Mouse (Mus musculus) Patski (cell line): ENCODE data around the gene Idi1. TPM values are rescaled to one million over a fixed set of nuclear protein-coding genes. Genes with fewer than 3 reads are reported as not detected.
A peak's percentile ranks its signal among the peaks of the same experiment; 100 is the strongest.
"Not testable (repeated sequence)": the region's sequence is repeated elsewhere in the genome, so short reads cannot be mapped to it uniquely, and the experiment has no call there.

Experiments
- ATAC-seq: fragments of 100-300 bp; one replicate; pipeline ENCODE4 v1.8.0; 2021
- CTCF ChIA-PET: fragments of 350-600 bp; sonication (Branson Sonifier 250); formaldehyde crosslinking; loops from one replicate; lab custom pipeline; 2022; ENCODE audit warnings: inconsistent platforms; lab: Charles Lee
- POLR2A ChIA-PET: fragments of 350-600 bp; sonication (Branson Sonifier 250); formaldehyde crosslinking; loops from one replicate; lab custom pipeline; 2022; ENCODE audit warnings: antibody characterized with exemption, inconsistent platforms; lab: Charles Lee
- DNase-seq: peaks from one replicate; pipeline ENCODE4 v3.0.0-alpha.2; 2011; ENCODE audit warnings: low read depth, low spot score
- H3K27me3 ChIP-seq: fragments of 371-371 bp; one replicate; pipeline ENCODE4 v1.5.1; 2021
- CTCF ChIP-seq: fragments of 100-300 bp; IDR thresholded peaks from one replicate; pipeline ENCODE4 v1.5.1; 2021
- in situ Hi-C: fragments of 300-500 bp; cut with MboI; formaldehyde crosslinking; loops from 3 replicates; pipeline ENCODE4 v1.11.1; 2018; ENCODE audit warnings: low pct_unique_long_range_greater_than_20kb, mixed read lengths
- polyA plus RNA-seq: library from polyadenylated mRNA; unstranded; gene quantifications from one replicate; pipeline ENCODE4 v1.2.3, GENCODE M21; 2021

The Idi1 gene
- polyA plus RNA-seq, 1 experiment from 2014 or later: 13.3 TPM

DNA sequence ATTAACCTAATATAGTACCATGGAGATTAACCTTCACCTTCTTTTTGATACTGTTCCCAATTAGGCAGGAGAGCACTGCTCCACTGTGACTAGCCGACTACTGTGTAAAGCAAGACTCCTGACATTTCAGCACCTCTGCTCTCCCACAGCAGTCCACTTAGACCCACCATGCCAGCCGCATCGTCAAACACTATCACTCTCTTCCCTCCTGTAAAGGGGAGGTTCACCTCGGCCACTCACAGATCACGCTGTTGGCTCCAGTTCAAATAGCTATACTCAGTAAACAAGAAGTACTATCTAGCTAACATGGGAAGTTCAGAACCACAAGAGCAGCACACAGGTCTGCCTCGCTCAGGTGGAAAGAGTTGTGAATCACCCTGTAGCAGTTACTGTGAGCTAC lies 26.8 kb upstream of the Idi1 start:
- ChIA-PET CTCF (interaction anchor here (0.8 to 2.3 kb wide), 4 partner anchors 9 to 12 kb away, joined by 3 to 10 read pairs (median 4); no protein-coding TSS in a partner anchor), POLR2A (interaction anchor here (0.7 kb wide), 1 partner anchor 271 kb away, joined by 3 read pairs; no protein-coding TSS in a partner anchor)
- no peak for TF ChIP-seq CTCF
- no peak for ATAC-seq
- in situ Hi-C loops: no loop called here
- no peaks in the 10 kb centered on the region for H3K27me3 ChIP-seq
- no peak for DNase-seq

DNA sequence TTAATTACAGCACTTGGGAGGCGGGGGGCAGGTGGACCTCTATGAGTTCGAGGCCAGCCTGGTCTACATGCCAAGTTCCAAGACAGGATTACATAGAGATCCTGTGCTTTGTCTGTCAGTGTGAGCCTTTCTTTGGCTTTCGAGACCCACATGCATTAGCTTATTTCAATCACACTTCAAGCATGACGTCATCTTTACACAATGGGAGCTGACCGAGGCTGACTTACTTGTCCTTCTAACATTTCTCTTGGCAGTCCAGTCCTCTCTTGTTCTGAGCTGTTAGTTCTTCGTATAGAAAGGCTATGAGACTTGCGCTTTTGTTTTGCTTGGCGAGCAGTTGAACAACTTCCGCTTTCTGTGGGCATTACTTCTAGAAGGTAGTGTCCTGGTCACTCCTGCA lies 24.4 kb upstream of the Idi1 start:
- DNase-seq (no peak), ATAC-seq (no peak)
- in situ Hi-C loops: no loop called here
- TF ChIP-seq CTCF: no peak
- H3K27me3 ChIP-seq: no peaks in the 10 kb centered on the region
- CTCF ChIA-PET: no interaction called here
- POLR2A ChIA-PET: interaction anchor here (0.6 kb wide), 1 partner anchor 9 kb away, joined by 4 read pairs; no protein-coding TSS in a partner anchor

DNA sequence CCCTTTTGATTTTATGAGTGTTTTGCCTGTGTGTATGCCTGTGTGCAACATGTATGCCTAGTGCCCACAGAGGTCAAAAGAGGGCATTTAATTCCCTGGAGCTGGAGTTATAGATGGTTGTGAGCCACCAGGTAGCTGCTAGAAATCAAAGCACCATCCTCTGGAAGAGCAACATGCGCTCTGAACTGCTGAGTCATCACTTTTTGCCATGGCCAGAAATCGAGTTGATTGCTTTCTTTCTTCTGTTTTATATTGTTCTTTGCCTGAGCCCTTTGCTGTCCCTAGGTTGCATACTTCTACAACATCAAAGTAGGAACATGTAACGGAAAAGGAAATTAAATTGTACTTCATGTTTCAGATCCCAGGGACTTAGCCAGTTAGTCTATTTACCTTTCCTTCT lies 20.3 kb upstream of the Idi1 start:
- CTCF ChIA-PET: no interaction called here

DNA sequence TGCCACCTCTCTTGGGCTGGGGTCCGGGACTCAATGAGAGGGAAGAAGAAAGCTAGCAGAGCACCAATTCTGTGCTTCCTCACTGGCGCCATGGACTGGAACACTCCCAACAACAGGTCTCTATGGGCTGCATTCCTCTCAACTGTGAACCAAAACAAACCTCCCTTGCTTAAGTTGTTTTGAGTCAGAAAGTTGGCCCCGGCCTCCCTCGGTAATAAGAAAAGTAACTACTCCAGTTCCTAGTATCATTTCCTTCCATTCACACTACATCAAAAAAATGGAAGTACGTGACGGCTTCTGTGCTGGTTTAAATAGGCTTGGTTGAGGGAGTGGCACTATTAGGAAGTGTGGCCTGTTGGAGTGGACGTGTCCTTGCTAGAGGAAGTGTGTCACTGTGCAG lies 18.7 kb upstream of the Idi1 start:
- H3K27me3 ChIP-seq: no peaks in the 10 kb centered on the region
- no peak for ATAC-seq
- no peak for DNase-seq
- POLR2A ChIA-PET: no interaction called here
- no peak for TF ChIP-seq CTCF
- CTCF ChIA-PET: no interaction called here
- in situ Hi-C loops: no loop called here

More for the DNA sequence above, 20.3 kb upstream of the Idi1 start:
- POLR2A ChIA-PET: no interaction called here
- H3K27me3 ChIP-seq: no peaks in the 10 kb centered on the region
- TF ChIP-seq CTCF: no peak
- DNase-seq (no peak), ATAC-seq (no peak)
- in situ Hi-C loops: no loop called here

DNA sequence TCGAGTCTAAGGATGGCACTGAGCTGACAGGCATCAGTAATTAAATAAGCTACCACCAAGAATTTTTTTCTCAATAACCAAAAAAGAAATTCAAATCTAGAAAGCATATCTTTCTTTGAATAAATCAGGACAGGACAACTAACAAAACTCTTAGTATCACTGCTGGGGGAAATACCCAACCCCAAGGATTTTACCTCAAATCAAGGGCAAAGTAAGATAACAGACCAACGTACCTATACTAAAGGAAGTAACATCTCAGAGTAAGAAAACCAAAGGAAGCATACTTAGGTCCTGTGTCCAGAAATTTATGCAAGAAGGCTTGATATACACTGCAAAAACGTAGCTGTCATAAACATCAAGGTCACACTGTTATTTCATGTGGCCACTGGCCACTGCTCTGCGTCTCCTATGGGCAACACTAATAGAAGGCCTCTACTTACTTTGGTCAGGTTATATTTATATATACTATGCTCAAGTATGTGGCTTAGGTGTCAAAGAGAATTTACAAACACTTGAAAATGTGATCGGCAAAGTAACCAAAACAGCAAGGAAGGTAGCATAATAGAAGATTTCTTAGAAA lies 15.6 kb upstream of the Idi1 start:
- ATAC-seq (no peak), DNase-seq (no peak)
- no peak for TF ChIP-seq CTCF
- in situ Hi-C loops: no loop called here
- ChIA-PET CTCF (interaction anchor here (0.7 to 1.3 kb wide), 2 partner anchors 11 to 109 kb away, joined by 3 read pairs; no protein-coding TSS in a partner anchor), POLR2A (no interaction called here)
- H3K27me3 ChIP-seq: no peaks in the 10 kb centered on the region

GRCm38 (mm10) chr13:8870160-8870509 lies 15.2 kb upstream of the Idi1 start:
- in situ Hi-C loops: no loop called here
- CTCF ChIA-PET: interaction anchor here (1.0 to 2.1 kb wide), 3 partner anchors 11 to 109 kb away, joined by 3 to 7 read pairs (median 4); no protein-coding TSS in a partner anchor
- TF ChIP-seq CTCF: no peak
- POLR2A ChIA-PET: interaction anchor here (1.1 kb wide), 1 partner anchor 41 kb away, joined by 4 read pairs; no protein-coding TSS in a partner anchor
- H3K27me3 ChIP-seq: no peaks in the 10 kb centered on the region
- DNase-seq (no peak), ATAC-seq (no peak)

- ChIA-PET POLR2A (interaction anchor here (0.8 to 1.1 kb wide), 2 partner anchors 14 to 41 kb away, joined by 3 to 4 read pairs; partner anchors contain the start of gene Idi1), CTCF (interaction anchor here (1.0 to 3.0 kb wide), 7 partner anchors 8 to 21 kb away, joined by 3 to 22 read pairs (median 5); partner anchors contain the start of gene Idi1)
- in situ Hi-C loops: no loop called here
- DNase-seq (peak; percentile 58), ATAC-seq (peak; percentile 90)
- H3K27me3 ChIP-seq: no peaks in the 10 kb centered on the region
- TF ChIP-seq CTCF: peak; percentile 97
These were observed 14.6 kb upstream of the Idi1 start for GRCm38 (mm10) chr13:8870510-8871313.

GRCm38 (mm10) chr13:8871314-8871962 lies 13.9 kb upstream of the Idi1 start, which contains the start of gene Wdr37:
TSS of gene Wdr37 (minus strand) at chr13:8871909.
- peak; percentile 58 for ATAC-seq
- CTCF ChIA-PET: interaction anchor here (0.6 to 3.0 kb wide), 7 partner anchors 9 to 896 kb away, joined by 3 to 22 read pairs (median 5); partner anchors contain the start of gene Idi1
- POLR2A ChIA-PET: interaction anchor here (0.8 to 1.1 kb wide), 2 partner anchors 14 to 40 kb away, joined by 3 to 4 read pairs; partner anchors contain the start of gene Idi1
- DNase-seq: peak; percentile 15
- in situ Hi-C loops: no loop called here
- no peak for TF ChIP-seq CTCF
- H3K27me3 ChIP-seq: no peaks in the 10 kb centered on the region

DNA sequence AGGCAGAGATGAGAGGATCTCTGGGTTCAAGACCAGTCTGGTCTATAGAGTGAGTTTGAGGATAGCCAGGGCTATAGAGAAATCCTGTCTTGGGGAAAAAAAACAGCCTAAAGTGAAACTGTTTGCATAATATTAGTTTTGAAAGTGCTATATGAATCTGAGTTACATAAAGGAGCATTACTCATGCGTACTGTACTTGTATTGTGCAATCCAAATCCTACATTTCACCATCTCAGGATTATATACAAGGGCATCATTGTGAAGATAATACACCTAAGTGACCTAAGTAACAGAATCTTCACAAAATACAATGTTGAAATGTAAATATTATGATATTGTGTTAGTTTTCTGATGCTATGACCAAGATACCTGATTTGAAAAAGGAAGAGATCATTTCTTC lies 11.5 kb upstream of the Idi1 start:
- TF ChIP-seq CTCF: no peak
- no peak for DNase-seq
- POLR2A ChIA-PET: no interaction called here

DNA sequence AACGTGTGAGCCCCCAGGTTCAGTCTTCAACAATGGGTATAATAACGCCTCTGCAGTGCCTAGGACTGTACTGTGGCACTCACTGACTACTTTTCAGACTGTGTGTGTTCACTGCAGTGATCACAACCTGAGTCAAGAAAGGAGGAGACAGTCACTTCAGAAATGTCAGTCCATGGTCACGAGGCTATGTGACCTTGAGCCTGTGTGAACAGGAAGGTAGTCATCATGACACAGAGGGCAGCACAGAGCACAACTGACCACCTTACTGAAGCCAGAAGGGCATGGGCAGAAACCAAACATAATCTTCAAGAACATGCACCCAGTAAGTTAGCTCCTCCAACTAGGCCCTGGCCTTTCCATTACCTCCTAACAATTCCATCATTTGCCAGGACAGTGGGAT lies 3.7 kb upstream of the Idi1 start:
- ChIA-PET POLR2A (no interaction called here), CTCF (no interaction called here)
- H3K27me3 ChIP-seq: peaks cover 5% of the 10 kb centered on the region
- TF ChIP-seq CTCF: no peak
- in situ Hi-C loops: no loop called here
- ATAC-seq: no peak
- no peak for DNase-seq

More for the DNA sequence above, 11.5 kb upstream of the Idi1 start:
- in situ Hi-C loops: no loop called here
- CTCF ChIA-PET: no interaction called here
- H3K27me3 ChIP-seq: no peaks in the 10 kb centered on the region
- no peak for ATAC-seq

DNA sequence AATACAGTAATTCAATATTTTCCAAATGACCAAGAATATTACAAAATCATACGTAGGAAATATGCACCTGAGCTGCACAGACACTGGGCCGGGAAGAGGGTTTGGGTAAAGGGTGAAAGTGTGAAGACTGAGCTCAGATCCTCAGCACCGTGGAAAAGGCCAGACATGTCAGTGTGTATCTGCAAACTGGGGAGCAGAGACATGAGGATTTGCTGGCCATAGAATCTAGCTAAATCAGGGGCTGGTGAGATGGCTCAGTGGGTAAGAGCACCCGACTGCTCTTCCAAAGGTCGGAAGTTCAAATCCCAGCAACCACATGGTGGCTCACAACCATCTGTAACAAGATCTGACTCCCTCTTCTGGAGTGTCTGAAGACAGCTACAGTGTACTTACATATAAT lies 1.4 kb upstream of the Idi1 start:
- POLR2A ChIA-PET, DNase-seq, H3K27me3 ChIP-seq, in situ Hi-C loops, ATAC-seq: not testable (repeated sequence)
- CTCF ChIA-PET: interaction anchor here (2.9 kb wide), 1 partner anchor 12 kb away, joined by 22 read pairs; the partner anchor contains the start of gene Wdr37
